Mouse (Mus musculus): ENCODE measurements at regions not wholly inside any gene's neighbourhood (a gene's known extent, or its start where the extent isn't known, plus 50 kb on each side); places are given as distances from the start of the nearest gene placed in this dataset.
A peak's percentile ranks its signal among the peaks of the same experiment; 100 is the strongest.

- peak; percentile 17 for DNase-seq
These were observed 325.5 kb upstream of the 9130204L05Rik start for GRCm38 (mm10) chr3:91416137-91416536.

Measured in cerebellum, adult 9-10 months (tissue).